Mouse (Mus musculus): ENCODE results near the gene Fam227a. TPM values are rescaled to one million over a fixed set of nuclear protein-coding genes. Genes with fewer than 3 reads are reported as not detected.

The Fam227a gene
- polyA plus RNA-seq, 1 experiment from 2014 or later: 6.9 TPM

DNA sequence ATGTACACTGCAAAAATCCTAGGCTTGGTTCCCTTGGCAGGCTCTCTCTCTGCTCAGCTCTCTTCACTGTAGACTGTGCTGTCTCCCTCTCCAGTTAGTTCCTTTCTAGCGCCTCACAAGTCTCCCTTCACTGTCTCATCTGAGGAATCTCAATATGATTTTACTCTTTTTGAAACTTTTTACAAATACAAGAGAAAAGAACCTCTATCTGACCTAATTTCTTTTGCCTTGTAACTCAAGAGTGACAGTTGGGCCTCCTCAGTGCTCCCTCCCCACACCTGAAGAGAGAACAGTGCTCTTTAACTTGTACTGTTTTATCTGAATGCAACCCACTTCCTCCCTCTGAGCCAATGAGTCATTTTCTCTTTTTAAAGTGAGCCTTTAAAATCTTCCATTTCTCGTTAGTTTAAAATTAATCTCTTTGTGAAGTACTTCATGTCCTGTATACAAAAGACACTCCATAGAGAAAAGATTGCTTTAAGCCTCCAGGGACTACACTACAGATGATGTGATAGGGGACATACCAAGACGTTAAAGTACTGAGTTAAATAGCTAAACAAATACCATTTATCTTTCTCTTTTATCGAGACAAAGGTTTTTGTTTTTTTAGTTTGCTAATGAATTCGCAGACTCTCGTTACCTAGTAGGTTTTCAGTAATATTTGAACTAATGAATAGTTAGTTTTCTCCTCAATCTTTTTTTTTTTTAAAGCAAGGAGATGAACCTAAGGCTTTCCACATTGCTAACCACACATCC, 80.9 kb downstream of the Fam227a start:
- H3K9ac ChIP-seq (replicated peaks; ENCODE audit: low read length): no peak overlapping the region
- DNase-seq (no peak), ATAC-seq (ENCODE audit: low FRiP score, low TSS enrichment) (no peak)
- no peaks in the 10 kb centered on the region for H3K9me3 ChIP-seq (ENCODE audit: control insufficient read depth, low read length)
- H3K4me2 ChIP-seq (ENCODE audit: low read length): no peak overlapping the region
- 81% methylated on average over 6 of the region's 6 CpGs for WGBS
- H3K27me3 ChIP-seq (ENCODE audit: control insufficient read depth, insufficient read depth, low read length): no peaks in the 10 kb centered on the region
- no peaks in the 10 kb centered on the region for H3K36me3 ChIP-seq (ENCODE audit: control insufficient read depth, insufficient read depth, low read length)
- no peaks in the 10 kb centered on the region for H3K4me1 ChIP-seq (ENCODE audit: control insufficient read depth, insufficient read depth, low read length)
- no peak overlapping the region for H3K27ac ChIP-seq (replicated peaks; ENCODE audit: low read depth, low read length)
- H3K4me3 ChIP-seq (replicated peaks; ENCODE audit: low read depth, low read length): no peak overlapping the region

DNA sequence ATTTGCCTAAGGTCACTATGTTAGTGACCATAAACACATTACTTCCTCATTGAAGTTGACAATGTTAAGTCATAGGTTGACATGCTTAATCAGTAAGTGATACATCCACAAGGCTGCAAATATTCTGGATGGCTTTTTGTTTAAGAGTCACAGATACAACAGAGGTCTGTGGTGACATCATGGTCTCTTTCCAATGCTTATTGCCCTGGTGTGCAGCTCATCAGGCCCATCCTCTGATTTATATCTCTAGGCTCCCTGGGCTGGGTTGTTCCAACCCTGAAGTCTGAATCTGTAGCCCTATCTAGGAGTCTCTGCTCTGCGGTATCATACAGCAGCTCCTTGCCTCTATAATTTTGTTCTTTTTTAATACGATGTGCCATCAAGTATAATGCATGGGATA, 81.8 kb downstream of the Fam227a start:
- Histone ChIP-seq H3K36me3 (ENCODE audit: control insufficient read depth, insufficient read depth, low read length) (no peaks in the 10 kb centered on the region), H3K27me3 (ENCODE audit: control insufficient read depth, insufficient read depth, low read length) (no peaks in the 10 kb centered on the region), H3K4me2 (ENCODE audit: low read length) (no peak overlapping the region), H3K9ac (replicated peaks; ENCODE audit: low read length) (no peak overlapping the region), H3K9me3 (ENCODE audit: control insufficient read depth, low read length) (no peaks in the 10 kb centered on the region), H3K4me1 (ENCODE audit: control insufficient read depth, insufficient read depth, low read length) (no peaks in the 10 kb centered on the region), H3K4me3 (replicated peaks; ENCODE audit: low read depth, low read length) (no peak overlapping the region), H3K27ac (replicated peaks; ENCODE audit: low read depth, low read length) (no peak overlapping the region)
- no peak for ATAC-seq (ENCODE audit: low FRiP score, low TSS enrichment)
- WGBS: 93% methylated on average over 2 of the region's 2 CpGs
- no peak for DNase-seq

DNA sequence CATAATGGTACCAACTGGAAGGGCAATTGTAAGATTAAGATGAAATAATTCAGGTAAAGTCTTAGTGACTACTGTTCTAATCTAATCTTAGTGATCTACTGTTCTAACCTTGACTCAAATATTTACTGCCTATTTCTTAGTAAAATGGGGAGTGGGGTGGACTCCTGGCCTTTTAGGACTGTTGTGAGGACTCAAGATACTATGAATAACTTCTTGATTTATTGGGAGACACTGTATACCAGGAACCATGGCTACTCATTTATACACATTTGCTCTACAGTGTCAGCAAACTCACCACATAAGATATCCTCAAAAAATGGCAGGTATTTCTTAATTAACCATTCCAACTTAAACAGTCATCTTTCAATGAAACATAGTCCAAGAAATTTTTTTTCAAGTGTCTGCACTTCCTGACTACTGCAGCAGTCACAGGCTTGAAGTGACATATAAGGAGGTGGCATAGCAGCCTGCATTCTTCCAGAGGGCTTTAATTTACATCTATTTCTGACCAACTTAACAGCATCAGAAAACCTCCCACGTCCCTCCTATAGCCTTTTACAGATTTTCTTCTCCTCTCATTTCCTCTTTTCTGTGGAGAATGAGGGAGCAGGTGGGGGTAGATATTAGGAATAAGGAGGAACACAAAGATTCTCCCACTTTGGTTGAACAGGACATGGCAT, 83.1 kb downstream of the Fam227a start:
- no peaks in the 10 kb centered on the region for H3K27me3 ChIP-seq (ENCODE audit: control insufficient read depth, insufficient read depth, low read length)
- no peaks in the 10 kb centered on the region for H3K4me1 ChIP-seq (ENCODE audit: control insufficient read depth, insufficient read depth, low read length)
- H3K36me3 ChIP-seq (ENCODE audit: control insufficient read depth, insufficient read depth, low read length): no peaks in the 10 kb centered on the region
- H3K27ac ChIP-seq (replicated peaks; ENCODE audit: low read depth, low read length): no peak overlapping the region
- ATAC-seq (ENCODE audit: low FRiP score, low TSS enrichment): no peak
- H3K4me2 ChIP-seq (ENCODE audit: low read length): no peak overlapping the region
- H3K4me3 ChIP-seq (replicated peaks; ENCODE audit: low read depth, low read length): no peak overlapping the region
- H3K9me3 ChIP-seq (ENCODE audit: control insufficient read depth, low read length): no peaks in the 10 kb centered on the region
- DNase-seq: no peak
- no peak overlapping the region for H3K9ac ChIP-seq (replicated peaks; ENCODE audit: low read length)
- WGBS: 79% methylated on average over 1 of the region's 1 CpGs

DNA sequence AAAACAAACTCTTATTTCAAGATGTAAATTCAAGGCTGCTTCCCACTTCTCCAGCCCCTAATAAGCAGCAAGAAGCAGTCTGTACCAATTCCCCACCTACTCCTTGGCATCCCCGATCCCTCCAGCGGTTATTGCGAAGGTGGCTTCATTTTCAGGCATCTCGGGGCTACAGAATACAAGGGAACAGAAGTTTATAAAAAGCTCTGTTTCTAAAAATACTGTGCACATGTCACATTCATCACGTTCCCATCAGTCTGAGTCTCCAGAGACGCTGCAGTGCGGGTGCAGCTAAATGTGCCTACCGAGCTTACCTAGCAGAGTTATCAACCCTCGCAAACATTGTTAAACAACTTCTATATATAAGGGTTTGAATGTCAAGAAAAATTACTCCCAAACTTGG, 96.3 kb downstream of the Fam227a start:
- no peak for DNase-seq
- Histone ChIP-seq H3K4me2 (ENCODE audit: low read length) (no peak overlapping the region), H3K27me3 (ENCODE audit: control insufficient read depth, insufficient read depth, low read length) (no peaks in the 10 kb centered on the region), H3K27ac (replicated peaks; ENCODE audit: low read depth, low read length) (no peak overlapping the region), H3K9me3 (ENCODE audit: control insufficient read depth, low read length) (no peaks in the 10 kb centered on the region), H3K9ac (replicated peaks; ENCODE audit: low read length) (no peak overlapping the region), H3K4me1 (ENCODE audit: control insufficient read depth, insufficient read depth, low read length) (no peaks in the 10 kb centered on the region), H3K36me3 (ENCODE audit: control insufficient read depth, insufficient read depth, low read length) (no peaks in the 10 kb centered on the region), H3K4me3 (replicated peaks; ENCODE audit: low read depth, low read length) (no peak overlapping the region)
- no peak for ATAC-seq (ENCODE audit: low FRiP score, low TSS enrichment)
- 90% methylated on average over 9 of the region's 9 CpGs for WGBS

- ATAC-seq (ENCODE audit: low FRiP score, low TSS enrichment) (no peak), DNase-seq (no peak)
- Histone ChIP-seq H3K36me3 (ENCODE audit: control insufficient read depth, insufficient read depth, low read length) (no peaks in the 10 kb centered on the region), H3K27ac (replicated peaks; ENCODE audit: low read depth, low read length) (no peak overlapping the region), H3K9me3 (ENCODE audit: control insufficient read depth, low read length) (no peaks in the 10 kb centered on the region), H3K4me3 (replicated peaks; ENCODE audit: low read depth, low read length) (no peak overlapping the region), H3K4me1 (ENCODE audit: control insufficient read depth, insufficient read depth, low read length) (no peaks in the 10 kb centered on the region), H3K9ac (replicated peaks; ENCODE audit: low read length) (no peak overlapping the region), H3K4me2 (ENCODE audit: low read length) (no peak overlapping the region), H3K27me3 (ENCODE audit: control insufficient read depth, insufficient read depth, low read length) (no peaks in the 10 kb centered on the region)
- WGBS: 74% methylated on average over 3 of the region's 3 CpGs
Measured at GRCm38 (mm10) chr15:79559649-79560048, 99.1 kb downstream of the Fam227a start.

Small RNA genes lying within 50 kb of the gene (microRNA-seq; reads per million reads assigned to microRNA genes)
- not detected for gene Gm27903

Other genes with a start within 250 kb of the Fam227a start
- 225 and 226 TPM in 2 replicates for gene Csnk1e, start 203.4 kb downstream of the Fam227a start, polyA plus RNA-seq (2014; fragmentation: Nextera tagmentation; extraction: Ambion mirVana)
- gene Kcnj4, start 153.7 kb downstream of the Fam227a start, polyA plus RNA-seq (2014; fragmentation: Nextera tagmentation; extraction: Ambion mirVana): 0.23 TPM in 1 of 2 replicates, not detected in the other
- gene Kdelr3, start 142.5 kb downstream of the Fam227a start, polyA plus RNA-seq (2014; fragmentation: Nextera tagmentation; extraction: Ambion mirVana): 5.4 and 7.1 TPM in 2 replicates
- gene Ddx17, start 112.2 kb downstream of the Fam227a start, polyA plus RNA-seq (2014; fragmentation: Nextera tagmentation; extraction: Ambion mirVana): 115 and 137 TPM in 2 replicates
- gene Dmc1, start 53.8 kb downstream of the Fam227a start, polyA plus RNA-seq (2014; fragmentation: Nextera tagmentation; extraction: Ambion mirVana): 0.38 and 0.75 TPM in 2 replicates
- 84.2 and 89.7 TPM in 2 replicates for gene Cby1, start 243 bp upstream of the Fam227a start, polyA plus RNA-seq (2014; fragmentation: Nextera tagmentation; extraction: Ambion mirVana)
- 237 and 259 TPM in 2 replicates for gene Tomm22, start 11.9 kb upstream of the Fam227a start, polyA plus RNA-seq (2014; fragmentation: Nextera tagmentation; extraction: Ambion mirVana)
- gene Josd1, start 29.0 kb upstream of the Fam227a start, polyA plus RNA-seq (2014; fragmentation: Nextera tagmentation; extraction: Ambion mirVana): 16.2 and 23.9 TPM in 2 replicates
- 42.5 and 49.5 TPM in 2 replicates for gene Gtpbp1, start 31.9 kb upstream of the Fam227a start, polyA plus RNA-seq (2014; fragmentation: Nextera tagmentation; extraction: Ambion mirVana)
- gene Sun2, start 83.6 kb upstream of the Fam227a start, polyA plus RNA-seq (2014; fragmentation: Nextera tagmentation; extraction: Ambion mirVana): 7.2 and 7.8 TPM in 2 replicates
- 77.8 and 83.8 TPM in 2 replicates for gene Dnal4, start 118.9 kb upstream of the Fam227a start, polyA plus RNA-seq (2014; fragmentation: Nextera tagmentation; extraction: Ambion mirVana)
- 17.8 and 42.5 TPM in 2 replicates for gene Nptxr, start 145.8 kb upstream of the Fam227a start, polyA plus RNA-seq (2014; fragmentation: Nextera tagmentation; extraction: Ambion mirVana)
- gene Npcd, start 175.3 kb upstream of the Fam227a start, polyA plus RNA-seq (2014; fragmentation: Nextera tagmentation; extraction: Ambion mirVana): 0.26 TPM in 1 of 2 replicates, not detected in the other
- 46.7 and 52.1 TPM in 2 replicates for gene Cbx6, start 175.7 kb upstream of the Fam227a start, polyA plus RNA-seq (2014; fragmentation: Nextera tagmentation; extraction: Ambion mirVana)
- gene Apobec3, start 232.7 kb upstream of the Fam227a start, polyA plus RNA-seq (2014; fragmentation: Nextera tagmentation; extraction: Ambion mirVana): 0.92 and 5.0 TPM in 2 replicates